Mouse (Mus musculus): ENCODE data around the gene Trpc4. TPM values are rescaled to one million over a fixed set of nuclear protein-coding genes. Genes with fewer than 3 reads are reported as not detected.

Trpc4 gene
- polyA plus RNA-seq, 1 experiment from 2014 or later: 1.5 TPM

- Histone ChIP-seq H3K9ac (ENCODE audit: low read depth, low read length) (no peak overlapping the region), H3K9me3 (ENCODE audit: control insufficient read depth) (no peaks in the 10 kb centered on the region), H3K36me3 (ENCODE audit: control insufficient read depth, insufficient read depth) (no peaks in the 10 kb centered on the region), H3K4me3 (ENCODE audit: low read depth, low read length) (no peak overlapping the region), H3K27me3 (replicated peaks; ENCODE audit: control insufficient read depth, insufficient read depth, low read length) (no peaks in the 10 kb centered on the region), H3K4me2 (replicated peaks; ENCODE audit: low read depth) (no peak overlapping the region), H3K27ac (ENCODE audit: low read depth, low read length) (no peak overlapping the region), H3K4me1 (replicated peaks; ENCODE audit: control insufficient read depth, insufficient read depth, low read length) (no peaks in the 10 kb centered on the region)
- no peak for ATAC-seq
- TF ChIP-seq CTCF (IDR thresholded peaks at IDR 0.05; ENCODE audit: low read depth): no peak
- 56% methylated on average over 2 of the region's 2 CpGs for WGBS
Measured at GRCm38 (mm10) chr3:54246416-54246815, 90.6 kb downstream of the Trpc4 start.

DNA sequence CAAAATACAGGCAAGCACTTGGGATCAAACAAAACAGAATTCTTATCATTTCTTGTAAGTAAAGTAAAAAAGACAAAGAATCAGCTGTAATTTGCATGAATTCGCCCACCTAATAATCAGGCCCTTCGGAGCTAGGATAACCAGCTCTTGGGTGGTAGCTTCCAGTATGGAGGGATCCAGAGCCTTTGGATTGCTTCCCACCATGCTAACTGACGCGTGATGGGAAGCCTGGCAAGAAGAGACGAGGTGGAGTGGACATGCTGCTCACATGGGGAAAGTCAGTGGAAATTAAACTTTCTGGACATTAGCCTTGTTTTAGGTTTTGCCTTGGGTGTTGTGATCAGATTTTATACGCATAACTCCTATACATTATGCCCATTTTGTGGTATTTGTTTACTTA lies 93.5 kb downstream of the Trpc4 start:
- TF ChIP-seq CTCF (IDR thresholded peaks at IDR 0.05; ENCODE audit: low read depth): no peak
- Histone ChIP-seq H3K9me3 (ENCODE audit: control insufficient read depth) (no peaks in the 10 kb centered on the region), H3K27me3 (replicated peaks; ENCODE audit: control insufficient read depth, insufficient read depth, low read length) (no peaks in the 10 kb centered on the region), H3K9ac (ENCODE audit: low read depth, low read length) (no peak overlapping the region), H3K27ac (ENCODE audit: low read depth, low read length) (no peak overlapping the region), H3K36me3 (ENCODE audit: control insufficient read depth, insufficient read depth) (no peaks in the 10 kb centered on the region), H3K4me2 (replicated peaks; ENCODE audit: low read depth) (no peak overlapping the region), H3K4me3 (ENCODE audit: low read depth, low read length) (no peak overlapping the region), H3K4me1 (replicated peaks; ENCODE audit: control insufficient read depth, insufficient read depth, low read length) (no peaks in the 10 kb centered on the region)
- ATAC-seq: no peak
- 91% methylated on average over 6 of the region's 6 CpGs for WGBS

GRCm38 (mm10) chr3:54266943-54267342 lies 111.1 kb downstream of the Trpc4 start:
- TF ChIP-seq CTCF (IDR thresholded peaks at IDR 0.05; ENCODE audit: low read depth): no peak
- ATAC-seq: no peak
- H3K9me3 ChIP-seq (ENCODE audit: control insufficient read depth): no peaks in the 10 kb centered on the region
- H3K9ac ChIP-seq (ENCODE audit: low read depth, low read length): no peak overlapping the region
- H3K27ac ChIP-seq (ENCODE audit: low read depth, low read length): no peak overlapping the region
- no peaks in the 10 kb centered on the region for H3K4me1 ChIP-seq (replicated peaks; ENCODE audit: control insufficient read depth, insufficient read depth, low read length)
- no peaks in the 10 kb centered on the region for H3K27me3 ChIP-seq (replicated peaks; ENCODE audit: control insufficient read depth, insufficient read depth, low read length)
- H3K36me3 ChIP-seq (ENCODE audit: control insufficient read depth, insufficient read depth): no peaks in the 10 kb centered on the region
- H3K4me2 ChIP-seq (replicated peaks; ENCODE audit: low read depth): no peak overlapping the region
- 91% methylated on average over 1 of the region's 1 CpGs for WGBS
- no peak overlapping the region for H3K4me3 ChIP-seq (ENCODE audit: low read depth, low read length)

DNA sequence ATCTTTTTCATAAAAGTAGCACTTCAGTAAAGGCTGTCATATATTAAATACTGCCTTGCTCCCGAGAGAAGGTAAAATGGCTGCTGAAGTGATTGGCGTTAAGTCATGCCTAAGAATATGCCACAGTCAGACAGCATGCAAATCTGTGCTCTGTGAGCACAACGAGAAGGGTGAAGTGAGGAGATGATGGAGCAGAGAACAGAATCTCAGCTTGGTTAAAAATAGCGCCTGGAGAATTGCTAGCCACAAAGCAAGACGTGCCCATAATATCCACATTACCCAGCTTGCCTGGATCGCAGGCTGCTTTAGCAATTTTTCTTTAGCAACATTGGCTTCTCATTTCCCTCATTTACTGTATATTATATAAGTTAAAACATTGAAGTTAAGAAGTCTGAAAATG lies 113.3 kb downstream of the Trpc4 start:
- no peak overlapping the region for H3K4me2 ChIP-seq (replicated peaks; ENCODE audit: low read depth)
- H3K4me3 ChIP-seq (ENCODE audit: low read depth, low read length): no peak overlapping the region
- no peaks in the 10 kb centered on the region for H3K27me3 ChIP-seq (replicated peaks; ENCODE audit: control insufficient read depth, insufficient read depth, low read length)
- H3K9me3 ChIP-seq (ENCODE audit: control insufficient read depth): no peaks in the 10 kb centered on the region
- 83% methylated on average over 6 of the region's 6 CpGs for WGBS
- no peaks in the 10 kb centered on the region for H3K36me3 ChIP-seq (ENCODE audit: control insufficient read depth, insufficient read depth)
- no peak for TF ChIP-seq CTCF (IDR thresholded peaks at IDR 0.05; ENCODE audit: low read depth)
- no peak overlapping the region for H3K27ac ChIP-seq (ENCODE audit: low read depth, low read length)
- ATAC-seq: no peak
- no peak overlapping the region for H3K9ac ChIP-seq (ENCODE audit: low read depth, low read length)
- no peaks in the 10 kb centered on the region for H3K4me1 ChIP-seq (replicated peaks; ENCODE audit: control insufficient read depth, insufficient read depth, low read length)

DNA sequence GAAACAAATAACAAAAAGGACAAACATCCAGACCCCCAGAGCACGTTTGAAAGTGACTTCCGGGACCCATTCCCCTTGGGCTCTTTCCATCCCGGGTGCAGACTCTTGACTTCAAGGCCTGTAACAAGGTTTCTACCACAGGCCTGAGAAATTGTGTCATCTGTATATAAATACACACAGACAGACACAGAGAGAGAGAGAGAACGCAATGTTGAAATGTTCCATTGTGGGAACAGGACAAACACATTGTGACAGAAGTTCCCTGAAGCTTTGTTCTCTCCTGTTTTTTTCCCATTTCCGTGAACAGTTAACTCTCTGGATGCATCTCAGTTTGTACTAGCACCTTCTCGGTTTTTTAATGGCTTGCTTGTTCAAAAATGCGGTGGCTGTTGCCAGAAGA lies 118.8 kb downstream of the Trpc4 start:
- no peaks in the 10 kb centered on the region for H3K27me3 ChIP-seq (replicated peaks; ENCODE audit: control insufficient read depth, insufficient read depth, low read length)
- H3K4me3 ChIP-seq (ENCODE audit: low read depth, low read length): no peak overlapping the region
- 61% methylated on average over 7 of the region's 7 CpGs for WGBS
- TF ChIP-seq CTCF (IDR thresholded peaks at IDR 0.05; ENCODE audit: low read depth): no peak
- no peak overlapping the region for H3K9ac ChIP-seq (ENCODE audit: low read depth, low read length)
- H3K9me3 ChIP-seq (ENCODE audit: control insufficient read depth): no peaks in the 10 kb centered on the region
- H3K4me2 ChIP-seq (replicated peaks; ENCODE audit: low read depth): no peak overlapping the region
- ATAC-seq: no peak
- H3K27ac ChIP-seq (ENCODE audit: low read depth, low read length): no peak overlapping the region
- no peaks in the 10 kb centered on the region for H3K4me1 ChIP-seq (replicated peaks; ENCODE audit: control insufficient read depth, insufficient read depth, low read length)
- no peaks in the 10 kb centered on the region for H3K36me3 ChIP-seq (ENCODE audit: control insufficient read depth, insufficient read depth)

GRCm38 (mm10) chr3:54289731-54290130 lies 133.9 kb downstream of the Trpc4 start:
- Histone ChIP-seq H3K9ac (ENCODE audit: low read depth, low read length) (no peak overlapping the region), H3K27me3 (replicated peaks; ENCODE audit: control insufficient read depth, insufficient read depth, low read length) (no peaks in the 10 kb centered on the region), H3K9me3 (ENCODE audit: control insufficient read depth) (no peaks in the 10 kb centered on the region), H3K36me3 (ENCODE audit: control insufficient read depth, insufficient read depth) (no peaks in the 10 kb centered on the region), H3K4me3 (ENCODE audit: low read depth, low read length) (no peak overlapping the region), H3K27ac (ENCODE audit: low read depth, low read length) (no peak overlapping the region), H3K4me1 (replicated peaks; ENCODE audit: control insufficient read depth, insufficient read depth, low read length) (no peaks in the 10 kb centered on the region), H3K4me2 (replicated peaks; ENCODE audit: low read depth) (no peak overlapping the region)
- 59% methylated on average over 3 of the region's 3 CpGs for WGBS
- no peak for ATAC-seq
- TF ChIP-seq CTCF (IDR thresholded peaks at IDR 0.05; ENCODE audit: low read depth): no peak

GRCm38 (mm10) chr3:54310604-54311003 lies 154.8 kb downstream of the Trpc4 start:
- Histone ChIP-seq H3K27ac (ENCODE audit: low read depth, low read length) (no peak overlapping the region), H3K4me2 (replicated peaks; ENCODE audit: low read depth) (no peak overlapping the region), H3K4me3 (ENCODE audit: low read depth, low read length) (no peak overlapping the region), H3K27me3 (replicated peaks; ENCODE audit: control insufficient read depth, insufficient read depth, low read length) (no peaks in the 10 kb centered on the region), H3K9ac (ENCODE audit: low read depth, low read length) (no peak overlapping the region), H3K36me3 (ENCODE audit: control insufficient read depth, insufficient read depth) (no peaks in the 10 kb centered on the region), H3K4me1 (replicated peaks; ENCODE audit: control insufficient read depth, insufficient read depth, low read length) (no peaks in the 10 kb centered on the region), H3K9me3 (ENCODE audit: control insufficient read depth) (no peaks in the 10 kb centered on the region)
- 60% methylated on average over 5 of the region's 5 CpGs for WGBS
- ATAC-seq: no peak
- no peak for TF ChIP-seq CTCF (IDR thresholded peaks at IDR 0.05; ENCODE audit: low read depth)

Measured in intestine, postnatal 0 days (tissue).